Mouse (Mus musculus) adrenal gland, postnatal 25 days (tissue): ENCODE data around the gene Mvb12a. TPM values are rescaled to one million over a fixed set of nuclear protein-coding genes. Genes with fewer than 3 reads are reported as not detected.

ENCODE experiments used
- DNase-seq: peaks from one replicate; pipeline ENCODE4 v3.0.0; 2021; ENCODE audit warnings: mixed read lengths
- total RNA-seq: library from RNA; stranded (reverse); gene quantifications from 2 replicates; pipeline ENCODE4 v1.2.3, GENCODE M21; 2021

Mvb12a gene
- total RNA-seq, 1 experiment from 2014 or later = 73.7 TPM

GRCm38 (mm10) chr8:71527162-71527870 is 15.4 kb upstream of the Mvb12a start:
- DNase-seq = no peak

GRCm38 (mm10) chr8:71528362-71529073 is 14.2 kb upstream of the Mvb12a start:
- no peak for DNase-seq

- DNase-seq = peak; percentile 27
Measured at GRCm38 (mm10) chr8:71530735-71531467, 11.8 kb upstream of the Mvb12a start.

GRCm38 (mm10) chr8:71534263-71534810 is 8.4 kb upstream of the Mvb12a start:
- DNase-seq = no peak

- DNase-seq = no peak
Measured at GRCm38 (mm10) chr8:71535663-71536062, 7.1 kb upstream of the Mvb12a start.

- peak; percentile 85 for DNase-seq
Measured at GRCm38 (mm10) chr8:71537028-71537867, 5.5 kb upstream of the Mvb12a start, which contains the start of gene Bst2. Bst2 (minus strand) TSS chr8:71537456.

- DNase-seq = no peak
Measured at GRCm38 (mm10) chr8:71543755-71544154, 1.0 kb downstream of the Mvb12a start.

- no peak for DNase-seq
Measured at GRCm38 (mm10) chr8:71545053-71545452, 2.3 kb downstream of the Mvb12a start.

GRCm38 (mm10) chr8:71547590-71547989 is 4.9 kb downstream of the Mvb12a start:
- DNase-seq = no peak

- no peak for DNase-seq
Measured at GRCm38 (mm10) chr8:71550754-71551153, 8.0 kb downstream of the Mvb12a start.

GRCm38 (mm10) chr8:71552770-71553169 is 10.0 kb downstream of the Mvb12a start:
- DNase-seq = no peak

- DNase-seq = no peak
Measured at GRCm38 (mm10) chr8:71554001-71554400, 11.3 kb downstream of the Mvb12a start.

- DNase-seq = no peak
Measured at GRCm38 (mm10) chr8:71554644-71555043, 11.9 kb downstream of the Mvb12a start.

- no peak for DNase-seq
Measured at GRCm38 (mm10) chr8:71558071-71558957, 15.6 kb downstream of the Mvb12a start, which contains the start of gene Tmem221. Tmem221 (minus strand) TSS chr8:71558871.

GRCm38 (mm10) chr8:71558958-71559690 is 16.4 kb downstream of the Mvb12a start:
- peak; percentile 84 for DNase-seq

GRCm38 (mm10) chr8:71560071-71560470 is 17.3 kb downstream of the Mvb12a start:
- DNase-seq = no peak

GRCm38 (mm10) chr8:71560765-71561164 is 18.0 kb downstream of the Mvb12a start:
- DNase-seq = no peak

- peak; percentile 63 for DNase-seq
Measured at GRCm38 (mm10) chr8:71561401-71561800, 18.7 kb downstream of the Mvb12a start.

- peak; percentile 90 for DNase-seq
Measured at GRCm38 (mm10) chr8:71562751-71563150, 20.0 kb downstream of the Mvb12a start.

- DNase-seq = no peak
Measured at GRCm38 (mm10) chr8:71563992-71564391, 21.3 kb downstream of the Mvb12a start.
